Mouse (Mus musculus) hindbrain, embryonic 13.5 days (tissue): ENCODE measurements at regions not wholly inside any gene's neighbourhood (a gene's known extent, or its start where the extent isn't known, plus 50 kb on each side); places are given as distances from the start of the nearest gene placed in this dataset.
"Not testable (repeated sequence)": the region's sequence is repeated elsewhere in the genome, so short reads cannot be mapped to it uniquely, and the experiment has no call there.

Source experiments
- ATAC-seq: fragments of 200-750 bp; cut with Nextera tagmentation; 2 replicates; pipeline ENCODE4 v1.8.0; 2017; ENCODE audit warnings: moderate TSS enrichment; ENCODE audit not compliant: low FRiP score
- H3K27ac ChIP-seq: fragments of 300-500 bp; sonication (generic); 2 replicates; pipeline ENCODE4 v1.5.1; 2015; ENCODE audit warnings: inconsistent platforms, mild to moderate bottlenecking, moderate library complexity
- H3K27me3 ChIP-seq: fragments of 300-500 bp; sonication (generic); 2 replicates; pipeline ENCODE4 v1.6.1; 2015; ENCODE audit warnings: mild to moderate bottlenecking, inconsistent platforms
- H3K36me3 ChIP-seq: fragments of 300-500 bp; sonication (generic); 2 replicates; pipeline ENCODE4 v1.6.1; 2015; ENCODE audit warnings: mild to moderate bottlenecking, inconsistent platforms
- H3K4me1 ChIP-seq: fragments of 300-500 bp; sonication (generic); replicated peaks from 2 replicates; pipeline ENCODE4 v1.6.1; 2015; ENCODE audit warnings: inconsistent platforms
- H3K4me2 ChIP-seq: fragments of 300-500 bp; sonication (generic); 2 replicates; pipeline ENCODE4 v1.6.1; 2015; ENCODE audit warnings: inconsistent platforms, mild to moderate bottlenecking, moderate library complexity
- H3K4me3 ChIP-seq: fragments of 300-500 bp; sonication (generic); 2 replicates; pipeline ENCODE4 v1.5.1; 2015; ENCODE audit warnings: mild to moderate bottlenecking, inconsistent platforms
- H3K9ac ChIP-seq: fragments of 300-500 bp; sonication (generic); 2 replicates; pipeline ENCODE4 v1.6.1; 2015; ENCODE audit warnings: mild to moderate bottlenecking, inconsistent platforms
- H3K9me3 ChIP-seq: fragments of 300-500 bp; sonication (generic); 2 replicates; pipeline ENCODE4 v1.6.1; 2016; ENCODE audit warnings: inconsistent platforms
- WGBS: fragments of 180-500 bp; shearing (Covaris S2); methylation state at CpG from one replicate; pipeline ENCODE4 v1.1.7; 2015; 5-methylcytosine and 5-hydroxymethylcytosine counted together

GRCm38 (mm10) chr15:41283199-41283598 lies 1149.0 kb downstream of the 9330182O14Rik start:
- no peaks in the 10 kb centered on the region for H3K27me3 ChIP-seq
- no peak overlapping the region for H3K4me2 ChIP-seq
- H3K4me3 ChIP-seq, result no peak overlapping the region
- H3K36me3 ChIP-seq, result no peaks in the 10 kb centered on the region
- H3K27ac ChIP-seq, result no peak overlapping the region
- H3K9me3 ChIP-seq, result no peaks in the 10 kb centered on the region
- 85% methylated on average over 1 of the region's 1 CpGs for WGBS
- H3K4me1 ChIP-seq, result no peaks in the 10 kb centered on the region
- no peak for ATAC-seq
- no peak overlapping the region for H3K9ac ChIP-seq

- Histone ChIP-seq H3K27ac (no peak overlapping the region), H3K27me3 (no peaks in the 10 kb centered on the region), H3K9me3 (no peaks in the 10 kb centered on the region), H3K36me3 (no peaks in the 10 kb centered on the region), H3K4me1 (no peaks in the 10 kb centered on the region), H3K4me3 (no peak overlapping the region), H3K4me2 (no peak overlapping the region), H3K9ac (no peak overlapping the region)
- ATAC-seq, result no peak
- WGBS, result 89% methylated on average over 5 of the region's 5 CpGs
Measured at GRCm38 (mm10) chr15:41286809-41287413, 1152.7 kb downstream of the 9330182O14Rik start.

- WGBS, result 61% methylated on average over 4 of the region's 4 CpGs
- no peak overlapping the region for H3K9ac ChIP-seq
- ATAC-seq, result no peak
Measured at GRCm38 (mm10) chr15:41297419-41297818, 1163.3 kb downstream of the 9330182O14Rik start.

GRCm38 (mm10) chr15:41306638-41307037 lies 1172.5 kb downstream of the 9330182O14Rik start:
- Histone ChIP-seq H3K27ac (no peak overlapping the region), H3K9me3 (no peaks in the 10 kb centered on the region), H3K4me2 (no peak overlapping the region), H3K9ac (no peak overlapping the region), H3K27me3 (no peaks in the 10 kb centered on the region), H3K4me3 (no peak overlapping the region), H3K4me1 (no peaks in the 10 kb centered on the region), H3K36me3 (no peaks in the 10 kb centered on the region)
- ATAC-seq, result no peak
- 86% methylated on average over 1 of the region's 1 CpGs for WGBS

More at GRCm38 (mm10) chr15:41297419-41297818, 1163.3 kb downstream of the 9330182O14Rik start:
- H3K4me3 ChIP-seq, result no peak overlapping the region
- H3K4me1 ChIP-seq, result no peaks in the 10 kb centered on the region
- no peaks in the 10 kb centered on the region for H3K27me3 ChIP-seq
- no peaks in the 10 kb centered on the region for H3K9me3 ChIP-seq
- no peak overlapping the region for H3K4me2 ChIP-seq
- no peaks in the 10 kb centered on the region for H3K36me3 ChIP-seq
- no peak overlapping the region for H3K27ac ChIP-seq

GRCm38 (mm10) chr15:41311728-41312320 lies 1177.7 kb downstream of the 9330182O14Rik start:
- ATAC-seq, result no peak
- no peak overlapping the region for H3K4me2 ChIP-seq
- WGBS, result 82% methylated on average over 5 of the region's 5 CpGs
- H3K9me3 ChIP-seq, result no peaks in the 10 kb centered on the region
- H3K4me1 ChIP-seq, result no peaks in the 10 kb centered on the region
- H3K36me3 ChIP-seq, result no peaks in the 10 kb centered on the region
- no peaks in the 10 kb centered on the region for H3K27me3 ChIP-seq
- no peak overlapping the region for H3K4me3 ChIP-seq
- H3K9ac ChIP-seq, result no peak overlapping the region
- H3K27ac ChIP-seq, result no peak overlapping the region

GRCm38 (mm10) chr15:41314916-41315315 lies 1180.8 kb downstream of the 9330182O14Rik start:
- H3K27ac ChIP-seq, result no peak overlapping the region
- H3K4me1 ChIP-seq, result no peaks in the 10 kb centered on the region
- H3K4me2 ChIP-seq, result no peak overlapping the region
- H3K36me3 ChIP-seq, result no peaks in the 10 kb centered on the region
- no peaks in the 10 kb centered on the region for H3K27me3 ChIP-seq
- no peak for ATAC-seq
- WGBS, result 63% methylated on average over 4 of the region's 4 CpGs
- no peak overlapping the region for H3K4me3 ChIP-seq
- H3K9me3 ChIP-seq, result no peaks in the 10 kb centered on the region
- H3K9ac ChIP-seq, result no peak overlapping the region

- Histone ChIP-seq H3K9me3 (no peaks in the 10 kb centered on the region), H3K4me3 (no peak overlapping the region), H3K4me1 (no peaks in the 10 kb centered on the region), H3K9ac (no peak overlapping the region), H3K27me3 (no peaks in the 10 kb centered on the region), H3K36me3 (no peaks in the 10 kb centered on the region), H3K4me2 (no peak overlapping the region), H3K27ac (no peak overlapping the region)
- WGBS, result 25% methylated on average over 7 of the region's 7 CpGs
- 0 out of 2 replicates have a peak, but pooled peaks have one; percentile 52 for ATAC-seq
Measured at GRCm38 (mm10) chr15:41325633-41326252, 1191.6 kb downstream of the 9330182O14Rik start.

GRCm38 (mm10) chr15:41329286-41329685 lies 1195.1 kb downstream of the 9330182O14Rik start:
- Histone ChIP-seq H3K9me3 (no peaks in the 10 kb centered on the region), H3K9ac (no peak overlapping the region), H3K27ac (no peak overlapping the region), H3K4me3 (no peak overlapping the region), H3K36me3 (no peaks in the 10 kb centered on the region), H3K27me3 (no peaks in the 10 kb centered on the region), H3K4me2 (no peak overlapping the region), H3K4me1 (no peaks in the 10 kb centered on the region)
- WGBS, result 84% methylated on average over 2 of the region's 2 CpGs
- ATAC-seq, result no peak

GRCm38 (mm10) chr15:41330085-41330484 lies 1195.9 kb downstream of the 9330182O14Rik start:
- 59% methylated on average over 2 of the region's 2 CpGs for WGBS
- no peak for ATAC-seq

GRCm38 (mm10) chr15:41332451-41332850 lies 1198.3 kb downstream of the 9330182O14Rik start:
- H3K4me2 ChIP-seq, result no peak overlapping the region
- no peaks in the 10 kb centered on the region for H3K4me1 ChIP-seq
- no peaks in the 10 kb centered on the region for H3K36me3 ChIP-seq
- H3K9me3 ChIP-seq, result no peaks in the 10 kb centered on the region
- no peak overlapping the region for H3K4me3 ChIP-seq
- 88% methylated on average over 1 of the region's 1 CpGs for WGBS
- H3K27ac ChIP-seq, result no peak overlapping the region
- no peaks in the 10 kb centered on the region for H3K27me3 ChIP-seq
- ATAC-seq, result no peak
- H3K9ac ChIP-seq, result no peak overlapping the region

More at GRCm38 (mm10) chr15:41330085-41330484, 1195.9 kb downstream of the 9330182O14Rik start:
- Histone ChIP-seq H3K9me3 (no peaks in the 10 kb centered on the region), H3K4me1 (no peaks in the 10 kb centered on the region), H3K27me3 (no peaks in the 10 kb centered on the region), H3K4me2 (no peak overlapping the region), H3K9ac (no peak overlapping the region), H3K36me3 (no peaks in the 10 kb centered on the region), H3K4me3 (no peak overlapping the region), H3K27ac (no peak overlapping the region)

- H3K4me3 ChIP-seq, result no peak overlapping the region
- no peaks in the 10 kb centered on the region for H3K9me3 ChIP-seq
- no peaks in the 10 kb centered on the region for H3K36me3 ChIP-seq
- WGBS, result 64% methylated on average over 3 of the region's 3 CpGs
- H3K4me2 ChIP-seq, result no peak overlapping the region
- H3K27me3 ChIP-seq, result no peaks in the 10 kb centered on the region
- H3K4me1 ChIP-seq, result no peaks in the 10 kb centered on the region
- H3K9ac ChIP-seq, result no peak overlapping the region
- no peak overlapping the region for H3K27ac ChIP-seq
- ATAC-seq, result peak; percentile 39; the same call in 1 of the 2 replicates
Measured at GRCm38 (mm10) chr15:41333165-41333564, 1199.0 kb downstream of the 9330182O14Rik start.

- not testable (repeated sequence) for H3K9me3 ChIP-seq, ATAC-seq, H3K36me3 ChIP-seq, H3K27me3 ChIP-seq, H3K27ac ChIP-seq, H3K4me1 ChIP-seq, H3K9ac ChIP-seq, H3K4me3 ChIP-seq, H3K4me2 ChIP-seq
- 97% methylated on average over 2 of the region's 2 CpGs for WGBS
Measured at GRCm38 (mm10) chr15:41340621-41341020, 1206.5 kb downstream of the 9330182O14Rik start.

- Histone ChIP-seq H3K36me3 (no peaks in the 10 kb centered on the region), H3K4me1 (no peaks in the 10 kb centered on the region), H3K27me3 (no peaks in the 10 kb centered on the region), H3K4me2 (no peak overlapping the region), H3K9ac (no peak overlapping the region), H3K27ac (no peak overlapping the region), H3K9me3 (no peaks in the 10 kb centered on the region), H3K4me3 (no peak overlapping the region)
- no peak for ATAC-seq
- 97% methylated on average over 2 of the region's 2 CpGs for WGBS
Measured at GRCm38 (mm10) chr15:41345554-41345953, 1211.4 kb downstream of the 9330182O14Rik start.
